Mouse (Mus musculus): ENCODE data around the gene Snd1.

- TF ChIP-seq EP300 (IDR thresholded peaks at IDR 0.05; ENCODE audit: low read depth) = no peak
- no peak for TF ChIP-seq CTCF (IDR thresholded peaks at IDR 0.05; ENCODE audit: low read depth)
Observed at GRCm38 (mm10) chr6:28610127-28610526, 135.2 kb downstream of the Snd1 start.

Data from liver, postnatal 0 days (tissue).